Mouse (Mus musculus): ENCODE results near the gene Atf7ip. TPM values are rescaled to one million over a fixed set of nuclear protein-coding genes. Genes with fewer than 3 reads are reported as not detected.

Atf7ip gene
- polyA plus RNA-seq, 1 experiment from 2014 or later, result 41.2 TPM

- H3K9me3 ChIP-seq (ENCODE audit: control insufficient read depth, low read length), result no peaks in the 10 kb centered on the region
- H3K27ac ChIP-seq (ENCODE audit: low read length), result no peak overlapping the region
- no peaks in the 10 kb centered on the region; the same call in 1 of the 2 replicates for H3K4me1 ChIP-seq (replicated peaks; ENCODE audit: control insufficient read depth, insufficient read depth, low read length)
- no peaks in the 10 kb centered on the region for H3K36me3 ChIP-seq (ENCODE audit: control insufficient read depth, insufficient read depth, low read length)
- ATAC-seq (ENCODE audit: low read depth), result no peak
- no peak overlapping the region for H3K4me2 ChIP-seq (ENCODE audit: low read depth, low read length)
- H3K27me3 ChIP-seq (ENCODE audit: control insufficient read depth, insufficient read depth, low read depth, low read length), result no peaks in the 10 kb centered on the region
- no peak overlapping the region for H3K4me3 ChIP-seq (ENCODE audit: low read length)
- no peak overlapping the region for H3K9ac ChIP-seq (ENCODE audit: low read length)
- 93% methylated on average over 20 of the region's 20 CpGs for WGBS
Observed at GRCm38 (mm10) chr6:136654470-136654869, 148.5 kb downstream of the Atf7ip start.

GRCm38 (mm10) chr6:136655786-136656185 lies 149.8 kb downstream of the Atf7ip start:
- no peak for ATAC-seq (ENCODE audit: low read depth)
- 0 out of 2 replicates have a peak overlapping the region, but pooled peaks have one; percentile 15 for H3K9ac ChIP-seq (ENCODE audit: low read length)
- 65% methylated on average over 11 of the region's 11 CpGs for WGBS
- no peak overlapping the region for H3K27ac ChIP-seq (ENCODE audit: low read length)
- H3K4me1 ChIP-seq (replicated peaks; ENCODE audit: control insufficient read depth, insufficient read depth, low read length), result peaks cover 2% of the 10 kb centered on the region; the same call in 1 of the 2 replicates
- peak overlapping the region; percentile 41 for H3K4me2 ChIP-seq (ENCODE audit: low read depth, low read length)
- no peaks in the 10 kb centered on the region for H3K36me3 ChIP-seq (ENCODE audit: control insufficient read depth, insufficient read depth, low read length)
- peaks cover 2% of the 10 kb centered on the region for H3K27me3 ChIP-seq (ENCODE audit: control insufficient read depth, insufficient read depth, low read depth, low read length)
- peak overlapping the region; percentile 18 for H3K4me3 ChIP-seq (ENCODE audit: low read length)
- H3K9me3 ChIP-seq (ENCODE audit: control insufficient read depth, low read length), result no peaks in the 10 kb centered on the region

- H3K36me3 ChIP-seq (ENCODE audit: control insufficient read depth, insufficient read depth, low read length), result no peaks in the 10 kb centered on the region
- no peak overlapping the region for H3K9ac ChIP-seq (ENCODE audit: low read length)
Observed at GRCm38 (mm10) chr6:136658303-136658702, 152.3 kb downstream of the Atf7ip start.

GRCm38 (mm10) chr6:136659226-136659625 lies 153.3 kb downstream of the Atf7ip start:
- H3K4me3 ChIP-seq (ENCODE audit: low read length), result no peak overlapping the region
- peaks cover 19% of the 10 kb centered on the region for H3K27me3 ChIP-seq (ENCODE audit: control insufficient read depth, insufficient read depth, low read depth, low read length)
- H3K9me3 ChIP-seq (ENCODE audit: control insufficient read depth, low read length), result no peaks in the 10 kb centered on the region
- ATAC-seq (ENCODE audit: low read depth), result no peak
- no peaks in the 10 kb centered on the region for H3K36me3 ChIP-seq (ENCODE audit: control insufficient read depth, insufficient read depth, low read length)
- 85% methylated on average over 9 of the region's 9 CpGs for WGBS
- no peak overlapping the region for H3K4me2 ChIP-seq (ENCODE audit: low read depth, low read length)
- no peak overlapping the region for H3K27ac ChIP-seq (ENCODE audit: low read length)
- no peak overlapping the region for H3K9ac ChIP-seq (ENCODE audit: low read length)
- peaks cover 14% of the 10 kb centered on the region for H3K4me1 ChIP-seq (replicated peaks; ENCODE audit: control insufficient read depth, insufficient read depth, low read length)

More at GRCm38 (mm10) chr6:136658303-136658702, 152.3 kb downstream of the Atf7ip start:
- peaks cover 14% of the 10 kb centered on the region for H3K4me1 ChIP-seq (replicated peaks; ENCODE audit: control insufficient read depth, insufficient read depth, low read length)
- peaks cover 19% of the 10 kb centered on the region for H3K27me3 ChIP-seq (ENCODE audit: control insufficient read depth, insufficient read depth, low read depth, low read length)
- no peaks in the 10 kb centered on the region for H3K9me3 ChIP-seq (ENCODE audit: control insufficient read depth, low read length)
- no peak overlapping the region for H3K27ac ChIP-seq (ENCODE audit: low read length)
- H3K4me2 ChIP-seq (ENCODE audit: low read depth, low read length), result no peak overlapping the region
- WGBS, result 77% methylated on average over 4 of the region's 4 CpGs
- H3K4me3 ChIP-seq (ENCODE audit: low read length), result no peak overlapping the region
- ATAC-seq (ENCODE audit: low read depth), result no peak

Other genes starting within 250 kb of the Atf7ip start
- not detected in 2 replicates for gene Gm8994, start 178.6 kb upstream of the Atf7ip start, polyA plus RNA-seq (2015; fragmentation: Nextera tagmentation; extraction: Ambion mirVana)
- 0.10 and 0.38 TPM in 2 replicates for gene E330021D16Rik, start 90.6 kb upstream of the Atf7ip start, polyA plus RNA-seq (2015; fragmentation: Nextera tagmentation; extraction: Ambion mirVana)
- gene Plbd1, start 155.8 kb downstream of the Atf7ip start, polyA plus RNA-seq (2015; fragmentation: Nextera tagmentation; extraction: Ambion mirVana), result 5.8 TPM in 2 replicates

All from lung, embryonic 16.5 days (tissue).